Comparison of ENCODE assay signal across 22 mouse cellular contexts in the genomic region with DNA sequence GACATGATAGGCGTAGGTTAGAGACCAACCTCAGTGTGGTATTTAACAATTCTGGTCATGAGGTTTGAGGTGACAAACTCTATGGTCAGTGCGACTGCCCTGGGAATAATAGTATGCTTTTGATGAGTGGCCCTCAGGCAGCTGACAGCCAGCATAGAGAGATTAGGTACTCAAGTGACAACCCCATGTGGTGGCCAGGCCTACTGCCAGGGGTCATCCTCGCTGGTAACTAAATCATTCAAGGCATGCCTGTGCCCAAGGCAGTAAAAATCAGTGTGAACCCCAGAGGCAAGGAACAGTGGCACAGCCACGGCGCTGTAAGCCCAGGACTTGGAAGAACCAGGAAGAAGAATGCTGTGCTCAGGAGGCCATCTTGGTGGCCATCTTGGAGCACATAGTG.
DNase-seq lines count a peak whose midpoint lies in the region; ATAC-seq lines count a peak whose summit lies in the region.
"Had no signal": no experiment of that assay in that cellular context is flagged by ENCODE, and none has a peak within 500 bp of the region (broad histone marks: within the 10 kb centered on the region; RNA-seq: fewer than 3 reads in every experiment).

No protein-coding gene starts in this region.

- intact Hi-C loops in left cerebral cortex, postnatal 4 days (cut with DNase I) = no loop called here
- intact Hi-C loops in left cerebral cortex, postnatal 36 days (cut with DNase I) = no loop called here

- H3K9me3 ChIP-seq in liver, embryonic 12.5 days (replicated peaks) = no peaks in the 10 kb centered on the region
- H3K9me3 ChIP-seq: heart, embryonic 10.5 days; heart, embryonic 13.5 days; hindbrain, embryonic 15.5 days; intestine, embryonic 15.5 days had no signal

- H3K27me3 ChIP-seq in liver, embryonic 12.5 days (replicated peaks) = no peaks in the 10 kb centered on the region
- H3K27me3 ChIP-seq: heart, embryonic 13.5 days; hindbrain, embryonic 15.5 days; intestine, embryonic 15.5 days had no signal

- H3K4me2 ChIP-seq in liver, embryonic 12.5 days = no peak overlapping the region
- H3K4me2 ChIP-seq: heart, embryonic 13.5 days; hindbrain, embryonic 15.5 days; intestine, embryonic 15.5 days had no signal

- H3K4me1 ChIP-seq in liver, embryonic 12.5 days = no peaks in the 10 kb centered on the region
- H3K4me1 ChIP-seq: heart, embryonic 10.5 days; hindbrain, embryonic 15.5 days; intestine, embryonic 15.5 days had no signal

- no peak for ATAC-seq in liver, embryonic 12.5 days
- ATAC-seq: activated CD4-positive, CD25-positive, alpha-beta regulatory T cell, adult 4 months; forebrain, embryonic 14.5 days; forebrain, postnatal 0 days; intestine, embryonic 15.5 days had no signal

- H3K9ac ChIP-seq in liver, embryonic 12.5 days = no peak overlapping the region
- H3K9ac ChIP-seq: forebrain, postnatal 0 days; heart, embryonic 13.5 days; hindbrain, embryonic 15.5 days; intestine, embryonic 15.5 days had no signal

- H3K4me3 ChIP-seq in liver, embryonic 12.5 days = no peak overlapping the region
- H3K4me3 ChIP-seq: heart, adult 2 months; heart, embryonic 10.5 days; heart, embryonic 13.5 days; hindbrain, embryonic 15.5 days; intestine, embryonic 15.5 days had no signal

- WGBS in liver, embryonic 12.5 days (ENCODE audit: insufficient replicate concordance) = 74% methylated on average over 5 of the region's 5 CpGs

- peak; percentile 34 to 41 for DNase-seq in cerebellum, postnatal 10 days
- DNase-seq in cerebellum, adult 18-20 months = no peak
- peak; percentile 25 for DNase-seq in left cerebral cortex, postnatal 4 days
- DNase-seq in left cerebral cortex, postnatal 36 days (ENCODE audit: low spot score in 2 of 2) = no peak
- DNase-seq in gastrocnemius, postnatal 25 days = peak; percentile 65
- DNase-seq in right cerebral cortex, postnatal 25 days = no peak
- DNase-seq in urinary bladder, adult 18-20 months (ENCODE audit: low spot score in 2 of 2) = no peak
- DNase-seq: adrenal gland, adult 8-10 months; adrenal gland, postnatal 36 days; cerebellum, adult 2 months; forebrain, postnatal 0 days; heart, adult 2 months; heart, postnatal 14 days; heart, postnatal 4 days; kidney, adult 11 months had no signal

- no peaks in the 10 kb centered on the region for H3K36me3 ChIP-seq in liver, embryonic 12.5 days
- H3K36me3 ChIP-seq: heart, embryonic 10.5 days; heart, embryonic 13.5 days; hindbrain, embryonic 15.5 days; intestine, embryonic 15.5 days had no signal

- H3K27ac ChIP-seq in liver, embryonic 12.5 days = no peak overlapping the region
- H3K27ac ChIP-seq: heart, adult 2 months; heart, embryonic 10.5 days; heart, embryonic 13.5 days; hindbrain, embryonic 15.5 days; intestine, embryonic 15.5 days had no signal

Comparison
In these comparisons a context has a peak if more than half of its experiments do, and no peak if none do; other contexts are left out.
1. DNase-seq: peak in cerebellum, postnatal 10 days (2 of 2), left cerebral cortex, postnatal 4 days (single experiment) and gastrocnemius, postnatal 25 days (single experiment); none in cerebellum, adult 18-20 months (0 of 2), left cerebral cortex, postnatal 36 days (0 of 2), right cerebral cortex, postnatal 25 days (single experiment) and urinary bladder, adult 18-20 months (0 of 2).